Mouse (Mus musculus): ENCODE measurements at regions not wholly inside any gene's neighbourhood (a gene's known extent, or its start where the extent isn't known, plus 50 kb on each side); places are given as distances from the start of the nearest gene placed in this dataset.

DNA sequence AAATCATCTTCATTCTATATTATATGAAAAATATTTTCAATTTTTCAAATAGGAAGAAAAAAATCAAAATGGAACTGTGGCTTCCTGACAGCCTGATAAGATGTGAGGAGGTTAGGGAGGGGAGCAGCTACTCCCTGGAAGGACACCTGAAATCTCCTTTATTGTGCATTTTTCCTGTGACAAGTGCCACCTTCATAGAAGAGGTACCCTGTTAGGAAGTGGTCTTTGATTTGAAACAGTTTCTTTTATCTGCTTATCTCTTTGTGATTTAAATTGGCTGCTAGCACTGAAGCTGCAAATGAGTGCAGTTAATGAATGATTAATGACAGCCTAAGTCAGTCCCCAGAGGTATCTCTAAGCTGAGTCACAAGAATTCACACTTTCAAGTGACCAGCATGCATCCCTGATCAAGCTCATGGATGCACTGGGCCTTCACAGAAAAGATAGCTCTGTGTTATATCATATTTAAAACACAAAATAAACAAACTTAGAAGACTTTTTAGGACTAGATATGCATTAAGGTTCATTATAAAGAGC is 144.7 kb downstream of the Cd55b start:
- no peak for TF ChIP-seq CTCF (IDR thresholded peaks at IDR 0.05; ENCODE audit: extremely low read depth, insufficient read depth, low read length)
- no peak for TF ChIP-seq POLR2A (IDR thresholded peaks at IDR 0.05; ENCODE audit: extremely low read depth, insufficient read depth, low read length)

Measured in cortical plate, adult 2 months (tissue).